Mouse (Mus musculus) hindbrain, postnatal 0 days (tissue): ENCODE measurements around the gene Edrf1. TPM values are rescaled to one million over a fixed set of nuclear protein-coding genes. Genes with fewer than 3 reads are reported as not detected.

Source experiments
- ATAC-seq: fragments of 200-750 bp; cut with Nextera tagmentation; 2 replicates; pipeline ENCODE4 v1.8.0; 2017; ENCODE audit warnings: mild to moderate bottlenecking, moderate TSS enrichment, moderate library complexity
- DNase-seq: peaks from one replicate; pipeline ENCODE4 v3.0.0-alpha.2; 2015; ENCODE audit warnings: low spot score
- H3K27ac ChIP-seq: fragments of 300-500 bp; sonication (generic); 2 replicates; pipeline ENCODE4 v1.5.1; 2014; ENCODE audit warnings: mild to moderate bottlenecking
- H3K27me3 ChIP-seq: fragments of 300-500 bp; sonication (generic); 2 replicates; pipeline ENCODE4 v1.6.1; 2014; ENCODE audit warnings: low read length, mixed read lengths; ENCODE audit not compliant: insufficient read depth
- H3K36me3 ChIP-seq: fragments of 300-500 bp; sonication (generic); 2 replicates; pipeline ENCODE4 v1.6.1; 2014; ENCODE audit warnings: low read length, mixed read lengths; ENCODE audit not compliant: insufficient read depth
- H3K4me1 ChIP-seq: fragments of 300-500 bp; sonication (generic); 2 replicates; pipeline ENCODE4 v1.6.1; 2014; ENCODE audit warnings: antibody characterized with exemption, low read length, mixed read lengths; ENCODE audit not compliant: insufficient read depth
- H3K4me2 ChIP-seq: fragments of 300-500 bp; sonication (generic); 2 replicates; pipeline ENCODE4 v1.6.1; 2014; ENCODE audit warnings: low read depth, mild to moderate bottlenecking, low read length, moderate library complexity, mixed read lengths
- H3K4me3 ChIP-seq: fragments of 300-500 bp; sonication (generic); 2 replicates; pipeline ENCODE4 v1.5.1; 2014; ENCODE audit warnings: low read length
- H3K9ac ChIP-seq: fragments of 300-500 bp; sonication (generic); replicated peaks from 2 replicates; pipeline ENCODE4 v1.6.1; 2014; ENCODE audit warnings: mild to moderate bottlenecking, low read length, moderate library complexity, mixed read lengths
- H3K9me3 ChIP-seq: fragments of 300-500 bp; sonication (generic); 2 replicates; pipeline ENCODE4 v1.6.1; 2016; ENCODE audit warnings: low read length, mixed read lengths
- CTCF ChIP-seq: IDR thresholded peaks from 2 replicates; pipeline ENCODE4 v1.5.1; 2016; ENCODE audit warnings: antibody characterized with exemption, control low read depth, low read depth
- WGBS: fragments of 180-500 bp; shearing (Covaris S2); extraction: QIAGEN DNeasy Blood & Tissue Kit; methylation state at CpG from one replicate; pipeline ENCODE4 v1.1.7; 2014; 5-methylcytosine and 5-hydroxymethylcytosine counted together
- polyA plus RNA-seq: library from polyadenylated mRNA; unstranded; fragments of >200 nt; fragmentation: Nextera tagmentation; extraction: Ambion mirVana; gene quantifications from 2 replicates; pipeline ENCODE4 v1.2.1, GENCODE M21; 2015
- total RNA-seq: library from RNA; depleted of rRNA; stranded (reverse); fragments of >200 nt; gene quantifications from 2 replicates; pipeline ENCODE4 v1.2.3, GENCODE M21; 2014

Edrf1 gene
- total and polyA plus RNA-seq, 2 experiments from 2014 or later = 8.6 to 20.5 TPM

DNA sequence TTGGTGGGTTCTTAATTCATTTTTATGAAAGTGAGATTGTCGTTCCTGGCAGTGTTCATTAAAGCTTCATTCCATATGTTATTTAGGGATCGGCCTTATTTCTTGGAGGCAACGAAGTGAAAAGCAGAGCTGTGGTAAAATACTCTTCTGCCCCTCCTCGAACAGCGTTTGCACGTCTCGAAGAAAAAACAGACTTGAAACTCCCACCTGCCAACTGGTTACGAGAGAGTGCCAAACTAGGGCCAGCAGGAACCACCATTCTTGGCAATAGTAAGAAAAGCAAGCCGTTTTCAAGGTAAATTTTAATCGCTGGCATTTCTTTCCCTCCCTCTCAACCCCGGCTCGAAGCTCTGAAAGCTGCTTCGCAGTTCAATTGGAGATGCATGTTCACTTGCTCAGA, 1.5 kb downstream of the Edrf1 start:
- TF ChIP-seq CTCF = no peak
- Histone ChIP-seq H3K4me2 (peak overlapping the region; percentile 87), H3K4me3 (peak overlapping the region; percentile 78), H3K36me3 (peaks cover 25% of the 10 kb centered on the region), H3K9ac (peak overlapping the region; percentile 78; the same call in 1 of the 2 replicates), H3K4me1 (peaks cover 7% of the 10 kb centered on the region; the same call in 1 of the 2 replicates), H3K9me3 (no peaks in the 10 kb centered on the region), H3K27me3 (no peaks in the 10 kb centered on the region), H3K27ac (no peak overlapping the region)
- no peak for DNase-seq
- ATAC-seq = no peak
- 87% methylated on average over 13 of the region's 13 CpGs for WGBS

DNA sequence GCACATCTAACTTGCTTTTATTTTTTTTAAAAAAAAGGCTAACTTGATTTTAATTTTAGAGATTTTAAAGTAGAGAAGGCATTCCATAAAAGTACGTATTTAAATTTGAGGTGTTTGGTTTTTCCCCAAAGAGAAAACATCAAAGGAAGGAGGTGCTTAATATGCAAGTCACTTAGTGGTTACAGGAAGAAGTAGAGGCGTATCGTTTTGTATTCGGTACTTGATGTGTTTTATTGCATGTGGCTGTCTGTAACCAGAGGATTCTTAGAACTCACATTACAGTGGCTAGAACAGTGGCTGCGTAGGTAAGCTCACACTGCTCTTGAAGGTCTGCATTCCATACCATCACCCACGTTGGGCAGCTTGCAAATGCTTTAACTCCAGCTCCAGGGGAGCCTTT, 8.4 kb downstream of the Edrf1 start:
- WGBS = 90% methylated on average over 6 of the region's 6 CpGs

DNA sequence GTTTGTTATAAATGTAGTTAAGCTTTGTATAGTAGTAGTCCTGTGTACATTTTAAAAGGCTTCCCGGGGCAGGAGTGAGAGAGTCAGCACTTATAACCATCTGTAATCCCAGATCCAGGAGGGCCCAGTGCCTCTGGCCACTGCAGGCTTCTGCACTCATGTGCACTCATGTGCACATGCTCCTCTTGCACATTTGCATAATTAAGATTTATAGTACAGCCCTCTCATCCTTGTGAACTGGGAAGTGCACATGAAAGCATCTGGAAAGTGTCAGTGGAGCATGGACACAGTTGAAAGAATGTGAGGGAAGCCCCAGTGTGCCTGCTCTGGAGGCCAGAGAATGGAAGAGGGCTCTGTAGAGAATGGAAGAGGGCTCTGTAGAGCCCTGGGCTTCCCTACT, 25.1 kb downstream of the Edrf1 start:
- no peak overlapping the region for H3K4me3 ChIP-seq
- H3K27me3 ChIP-seq = no peaks in the 10 kb centered on the region
- no peaks in the 10 kb centered on the region for H3K9me3 ChIP-seq
- no peak for TF ChIP-seq CTCF
- 89% methylated on average over 1 of the region's 1 CpGs for WGBS
- H3K36me3 ChIP-seq = peaks cover 82% of the 10 kb centered on the region
- H3K4me1 ChIP-seq = no peaks in the 10 kb centered on the region
- DNase-seq (no peak), ATAC-seq (no peak)
- no peak overlapping the region for H3K9ac ChIP-seq
- H3K27ac ChIP-seq = no peak overlapping the region
- H3K4me2 ChIP-seq = no peak overlapping the region

More for the DNA sequence above, 8.4 kb downstream of the Edrf1 start:
- no peak overlapping the region for H3K9ac ChIP-seq
- ATAC-seq (no peak), DNase-seq (no peak)
- no peaks in the 10 kb centered on the region for H3K27me3 ChIP-seq
- peaks cover 69% of the 10 kb centered on the region for H3K36me3 ChIP-seq
- no peak overlapping the region for H3K4me3 ChIP-seq
- no peaks in the 10 kb centered on the region for H3K9me3 ChIP-seq
- H3K4me2 ChIP-seq = no peak overlapping the region
- TF ChIP-seq CTCF = no peak
- H3K4me1 ChIP-seq = no peaks in the 10 kb centered on the region
- H3K27ac ChIP-seq = no peak overlapping the region

DNA sequence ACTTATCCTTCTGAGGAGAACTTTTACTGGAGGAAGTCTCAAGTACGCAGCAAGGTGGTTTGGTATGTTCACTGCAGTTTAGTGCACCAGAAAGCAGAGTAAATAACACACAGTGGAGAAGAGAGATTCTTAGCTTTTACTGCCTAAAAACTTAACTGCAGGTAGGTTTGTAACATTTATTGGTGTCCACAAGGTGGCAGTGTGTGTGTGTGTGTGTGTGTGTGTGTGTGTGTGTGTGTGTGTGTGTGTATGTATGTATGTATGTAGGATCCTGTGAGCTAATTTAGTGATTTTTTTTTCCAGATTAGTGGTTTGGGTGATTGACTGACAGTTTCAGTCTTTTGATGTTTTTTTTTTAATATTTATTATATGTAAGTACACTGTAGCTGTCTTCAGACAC, 31.7 kb downstream of the Edrf1 start:
- H3K27me3 ChIP-seq = no peaks in the 10 kb centered on the region
- H3K4me2 ChIP-seq = no peak overlapping the region
- H3K9ac ChIP-seq = no peak overlapping the region
- DNase-seq (peak; percentile 61), ATAC-seq (no peak)
- H3K4me1 ChIP-seq = no peaks in the 10 kb centered on the region
- H3K9me3 ChIP-seq = no peaks in the 10 kb centered on the region
- WGBS = 92% methylated on average over 1 of the region's 1 CpGs
- TF ChIP-seq CTCF = peak; percentile 79
- H3K4me3 ChIP-seq = no peak overlapping the region
- no peak overlapping the region for H3K27ac ChIP-seq
- peaks cover 46% of the 10 kb centered on the region for H3K36me3 ChIP-seq

DNA sequence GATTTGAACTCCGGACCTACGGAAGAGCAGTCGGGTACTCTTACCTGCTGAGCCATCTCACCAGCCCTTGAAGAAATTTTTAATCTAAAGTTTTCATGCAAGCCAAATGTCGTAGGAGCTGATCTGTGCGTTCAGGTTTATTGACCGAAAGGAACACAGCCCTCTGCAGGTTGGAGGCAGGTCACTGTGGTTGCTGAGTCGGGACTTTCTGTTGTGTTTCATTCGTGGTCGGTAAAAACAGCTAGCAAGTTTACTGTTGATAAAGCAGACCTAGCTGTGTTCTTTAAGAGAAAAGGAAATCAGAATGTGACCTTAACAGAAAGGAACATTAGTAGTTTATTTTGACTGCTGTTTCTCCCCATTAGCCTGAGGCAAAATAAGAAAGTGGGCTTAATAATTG, 32.6 kb downstream of the Edrf1 start:
- no peak for ATAC-seq
- Histone ChIP-seq H3K9ac (no peak overlapping the region), H3K36me3 (peaks cover 46% of the 10 kb centered on the region), H3K4me3 (no peak overlapping the region), H3K9me3 (no peaks in the 10 kb centered on the region), H3K4me2 (no peak overlapping the region), H3K27ac (no peak overlapping the region), H3K4me1 (no peaks in the 10 kb centered on the region), H3K27me3 (no peaks in the 10 kb centered on the region)
- no peak for DNase-seq
- TF ChIP-seq CTCF = no peak
- whole genome bisulfite sequencing = 94% methylated on average over 9 of the region's 9 CpGs

DNA sequence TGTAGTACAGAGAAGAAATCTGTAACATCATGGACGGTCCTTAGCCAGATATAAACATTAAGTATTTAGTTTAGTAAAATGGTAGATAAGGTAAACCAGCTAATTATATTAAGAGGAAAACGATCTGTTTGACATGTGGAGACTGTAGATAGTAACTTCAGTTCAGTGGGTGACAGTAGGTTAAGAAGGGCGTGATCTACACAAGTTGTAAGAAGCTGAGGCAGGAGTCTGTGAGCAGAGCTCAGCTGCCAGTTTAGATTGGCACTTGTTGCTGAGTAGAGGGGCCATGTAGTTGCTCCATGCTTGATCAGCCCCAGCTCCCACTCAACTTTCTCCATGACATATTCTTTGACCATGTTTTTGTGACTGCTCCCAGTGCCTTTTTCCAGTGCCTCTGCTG, 33.5 kb downstream of the Edrf1 start:
- Histone ChIP-seq H3K9me3 (no peaks in the 10 kb centered on the region), H3K27me3 (no peaks in the 10 kb centered on the region), H3K36me3 (peaks cover 41% of the 10 kb centered on the region), H3K4me2 (no peak overlapping the region), H3K27ac (no peak overlapping the region), H3K4me1 (no peaks in the 10 kb centered on the region), H3K9ac (no peak overlapping the region), H3K4me3 (no peak overlapping the region)
- TF ChIP-seq CTCF = no peak
- 96% methylated on average over 3 of the region's 3 CpGs for WGBS
- no peak for ATAC-seq
- DNase-seq = no peak

DNA sequence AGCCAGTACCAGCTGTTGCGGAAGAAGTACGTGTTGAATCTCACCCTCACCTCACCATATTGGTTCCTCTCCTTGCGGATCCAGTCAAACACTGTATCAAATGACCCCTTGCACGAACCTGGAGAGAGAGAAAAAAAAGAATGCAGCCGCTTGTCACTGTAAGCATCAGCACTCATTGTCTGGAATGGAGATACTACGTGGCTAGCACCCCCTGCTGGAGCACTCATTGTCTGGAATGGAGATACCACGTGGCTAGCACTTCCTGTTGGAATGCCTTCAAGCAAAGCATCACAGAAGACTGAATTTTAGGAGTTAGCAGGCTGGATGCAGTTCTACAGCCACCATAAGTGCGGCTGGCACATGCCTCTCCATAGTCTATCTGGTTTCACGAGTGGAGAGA, 38.7 kb downstream of the Edrf1 start:
- ATAC-seq (no peak), DNase-seq (peak; percentile 49)
- 63% methylated on average over 9 of the region's 9 CpGs for WGBS
- H3K36me3 ChIP-seq = peaks cover 20% of the 10 kb centered on the region; the same call in 1 of the 2 replicates
- TF ChIP-seq CTCF = peak; percentile 56
- no peaks in the 10 kb centered on the region for H3K9me3 ChIP-seq
- H3K4me2 ChIP-seq = no peak overlapping the region
- no peak overlapping the region for H3K9ac ChIP-seq
- no peaks in the 10 kb centered on the region for H3K27me3 ChIP-seq
- no peaks in the 10 kb centered on the region; the same call in 1 of the 2 replicates for H3K4me1 ChIP-seq
- no peak overlapping the region for H3K4me3 ChIP-seq
- H3K27ac ChIP-seq = no peak overlapping the region
